Mouse (Mus musculus) neural tube, embryonic 15.5 days (tissue): ENCODE data around the gene Telo2. TPM values are rescaled to one million over a fixed set of nuclear protein-coding genes. Genes with fewer than 3 reads are reported as not detected.
"Not testable (repeated sequence)": the region's sequence is repeated elsewhere in the genome, so short reads cannot be mapped to it uniquely, and the experiment has no call there.

ENCODE experiments used
- ATAC-seq: fragments of 200-750 bp; cut with Nextera tagmentation; 2 replicates; pipeline ENCODE4 v1.8.0; 2017; ENCODE audit warnings: mild to moderate bottlenecking, moderate TSS enrichment, moderate library complexity; ENCODE audit not compliant: low FRiP score
- H3K27ac ChIP-seq: fragments of 300-500 bp; sonication (generic); replicated peaks from 2 replicates; pipeline ENCODE4 v1.5.1; 2015; ENCODE audit warnings: mild to moderate bottlenecking, inconsistent platforms
- H3K27me3 ChIP-seq: fragments of 300-500 bp; sonication (generic); replicated peaks from 2 replicates; pipeline ENCODE4 v1.6.1; 2015; ENCODE audit warnings: inconsistent platforms
- H3K36me3 ChIP-seq: fragments of 300-500 bp; sonication (generic); 2 replicates; pipeline ENCODE4 v1.6.1; 2015; ENCODE audit warnings: inconsistent platforms
- H3K4me1 ChIP-seq: fragments of 300-500 bp; sonication (generic); 2 replicates; pipeline ENCODE4 v1.6.1; 2015; ENCODE audit warnings: inconsistent platforms
- H3K4me2 ChIP-seq: fragments of 300-500 bp; sonication (generic); 2 replicates; pipeline ENCODE4 v1.6.1; 2015; ENCODE audit warnings: inconsistent platforms, mild to moderate bottlenecking, moderate library complexity
- H3K4me3 ChIP-seq: fragments of 300-500 bp; sonication (generic); replicated peaks from 2 replicates; pipeline ENCODE4 v1.5.1; 2015; ENCODE audit warnings: mild to moderate bottlenecking, inconsistent platforms
- H3K9ac ChIP-seq: fragments of 300-500 bp; sonication (generic); replicated peaks from 2 replicates; pipeline ENCODE4 v1.6.1; 2015; ENCODE audit warnings: mild to moderate bottlenecking, inconsistent platforms
- H3K9me3 ChIP-seq: fragments of 300-500 bp; sonication (generic); replicated peaks from 2 replicates; pipeline ENCODE4 v1.6.1; 2016; ENCODE audit warnings: inconsistent platforms
- WGBS: fragments of 180-500 bp; shearing (Covaris S2); methylation state at CpG from one replicate; pipeline ENCODE4 v1.1.7; 2015; ENCODE audit warnings: mixed read lengths; 5-methylcytosine and 5-hydroxymethylcytosine counted together
- polyA plus RNA-seq: library from polyadenylated mRNA; unstranded; fragments of >200 nt; fragmentation: Nextera tagmentation; extraction: Ambion mirVana; gene quantifications from 2 replicates; pipeline ENCODE4 v1.2.1, GENCODE M21; 2015

Telo2 gene
- polyA plus RNA-seq, 1 experiment from 2014 or later: 57.6 TPM

- WGBS: 80% methylated on average over 3 of the region's 3 CpGs
- H3K27me3 ChIP-seq: peaks cover 17% of the 10 kb centered on the region; the same call in 1 of the 2 replicates
- H3K36me3 ChIP-seq, H3K9me3 ChIP-seq, H3K4me3 ChIP-seq, H3K27ac ChIP-seq, H3K4me1 ChIP-seq, H3K4me2 ChIP-seq, H3K9ac ChIP-seq, ATAC-seq: not testable (repeated sequence)
Observed at GRCm38 (mm10) chr17:25125442-25126060, 9.8 kb upstream of the Telo2 start.

- 26% methylated on average over 7 of the region's 7 CpGs for WGBS
- no peak overlapping the region for H3K27ac ChIP-seq
- peaks cover 17% of the 10 kb centered on the region; the same call in 1 of the 2 replicates for H3K27me3 ChIP-seq
- ATAC-seq: no peak
- H3K9me3 ChIP-seq: no peaks in the 10 kb centered on the region
- H3K9ac ChIP-seq: no peak overlapping the region
- H3K4me2 ChIP-seq: no peak overlapping the region
- H3K36me3 ChIP-seq: no peaks in the 10 kb centered on the region
- no peaks in the 10 kb centered on the region for H3K4me1 ChIP-seq
- H3K4me3 ChIP-seq: no peak overlapping the region
Observed at GRCm38 (mm10) chr17:25123979-25124378, 8.2 kb upstream of the Telo2 start.

- 54% methylated on average over 3 of the region's 3 CpGs for WGBS
- Histone ChIP-seq H3K4me2 (no peak within 1 kb of the TSS), H3K27ac (no peak within 1 kb of the TSS), H3K9ac (no peak within 1 kb of the TSS), H3K4me1 (peaks cover 10% of the 10 kb centered on the region), H3K36me3 (no peaks in the 10 kb centered on the region), H3K4me3 (no peak within 1 kb of the TSS), H3K9me3 (no peaks in the 10 kb centered on the region), H3K27me3 (peaks cover 21% of the 10 kb centered on the region; the same call in 1 of the 2 replicates)
- no peak for ATAC-seq
Observed at GRCm38 (mm10) chr17:25120406-25120805, 4.6 kb upstream of the Telo2 start, which contains the start of gene Ptx4. TSS of gene Ptx4 (plus strand) at chr17:25120760.

- H3K4me2 ChIP-seq: no peak overlapping the region
- peaks cover 14% of the 10 kb centered on the region; the same call in 1 of the 2 replicates for H3K27me3 ChIP-seq
- H3K9ac ChIP-seq: no peak overlapping the region
- 34% methylated on average over 4 of the region's 4 CpGs for WGBS
- no peaks in the 10 kb centered on the region for H3K9me3 ChIP-seq
- ATAC-seq: no peak
- peaks cover 33% of the 10 kb centered on the region for H3K4me1 ChIP-seq
- no peak overlapping the region for H3K27ac ChIP-seq
- H3K4me3 ChIP-seq: no peak overlapping the region
- peaks cover 13% of the 10 kb centered on the region; the same call in 1 of the 2 replicates for H3K36me3 ChIP-seq
Observed at GRCm38 (mm10) chr17:25117263-25117662, 1.5 kb upstream of the Telo2 start.

GRCm38 (mm10) chr17:25114908-25115645, 690 bp downstream of the Telo2 start:
- Histone ChIP-seq H3K4me2 (peak overlapping the region; percentile 98), H3K4me3 (peak overlapping the region; percentile 70), H3K27ac (peak overlapping the region; percentile 91), H3K9ac (peak overlapping the region; percentile 74), H3K27me3 (peaks cover 4% of the 10 kb centered on the region; the same call in 1 of the 2 replicates), H3K36me3 (peaks cover 29% of the 10 kb centered on the region), H3K9me3 (no peaks in the 10 kb centered on the region), H3K4me1 (peaks cover 38% of the 10 kb centered on the region)
- ATAC-seq: no peak; the same call in none of the 2 replicates
- WGBS: 12% methylated on average over 23 of the region's 23 CpGs

- 80% methylated on average over 3 of the region's 3 CpGs for WGBS
- no peak overlapping the region for H3K4me3 ChIP-seq
Observed at GRCm38 (mm10) chr17:25112423-25112810, 3.4 kb downstream of the Telo2 start.

GRCm38 (mm10) chr17:25111739-25112422, 3.9 kb downstream of the Telo2 start:
- Histone ChIP-seq H3K4me2 (no peak overlapping the region), H3K4me3 (no peak overlapping the region), H3K9me3 (no peaks in the 10 kb centered on the region), H3K36me3 (peaks cover 57% of the 10 kb centered on the region), H3K27me3 (no peaks in the 10 kb centered on the region), H3K4me1 (peaks cover 38% of the 10 kb centered on the region), H3K9ac (no peak overlapping the region), H3K27ac (no peak overlapping the region; the same call in 1 of the 2 replicates)
- ATAC-seq: no peak
- 87% methylated on average over 8 of the region's 8 CpGs for WGBS

More at GRCm38 (mm10) chr17:25112423-25112810, 3.4 kb downstream of the Telo2 start:
- Histone ChIP-seq H3K36me3 (peaks cover 52% of the 10 kb centered on the region), H3K4me1 (peaks cover 38% of the 10 kb centered on the region), H3K9ac (no peak overlapping the region), H3K4me2 (no peak overlapping the region), H3K27ac (no peak overlapping the region), H3K9me3 (no peaks in the 10 kb centered on the region), H3K27me3 (no peaks in the 10 kb centered on the region)
- ATAC-seq: no peak

GRCm38 (mm10) chr17:25111220-25111619, 4.5 kb downstream of the Telo2 start:
- no peak overlapping the region for H3K4me2 ChIP-seq
- no peak overlapping the region for H3K27ac ChIP-seq
- H3K9me3 ChIP-seq: no peaks in the 10 kb centered on the region
- no peaks in the 10 kb centered on the region for H3K27me3 ChIP-seq
- H3K4me1 ChIP-seq: peaks cover 32% of the 10 kb centered on the region
- peaks cover 64% of the 10 kb centered on the region for H3K36me3 ChIP-seq
- no peak overlapping the region for H3K9ac ChIP-seq
- 95% methylated on average over 5 of the region's 5 CpGs for WGBS
- no peak overlapping the region for H3K4me3 ChIP-seq
- ATAC-seq: no peak

- no peak overlapping the region for H3K4me2 ChIP-seq
- peaks cover 29% of the 10 kb centered on the region for H3K4me1 ChIP-seq
- no peak overlapping the region for H3K27ac ChIP-seq
- no peaks in the 10 kb centered on the region for H3K27me3 ChIP-seq
- H3K36me3 ChIP-seq: peaks cover 70% of the 10 kb centered on the region
- 98% methylated on average over 6 of the region's 6 CpGs for WGBS
- H3K9me3 ChIP-seq: no peaks in the 10 kb centered on the region
- H3K9ac ChIP-seq: no peak overlapping the region
- ATAC-seq: no peak
- H3K4me3 ChIP-seq: no peak overlapping the region
Observed at GRCm38 (mm10) chr17:25110590-25110989, 5.2 kb downstream of the Telo2 start.

GRCm38 (mm10) chr17:25109578-25109977, 6.2 kb downstream of the Telo2 start:
- Histone ChIP-seq H3K27ac (no peak overlapping the region), H3K9me3 (no peaks in the 10 kb centered on the region), H3K4me1 (peaks cover 20% of the 10 kb centered on the region), H3K36me3 (peaks cover 80% of the 10 kb centered on the region), H3K4me3 (no peak overlapping the region), H3K9ac (no peak overlapping the region), H3K4me2 (no peak overlapping the region), H3K27me3 (no peaks in the 10 kb centered on the region)
- 90% methylated on average over 2 of the region's 2 CpGs for WGBS
- no peak for ATAC-seq

- Histone ChIP-seq H3K9me3 (no peaks in the 10 kb centered on the region), H3K4me2 (no peak overlapping the region), H3K27me3 (no peaks in the 10 kb centered on the region), H3K27ac (no peak overlapping the region), H3K36me3 (peaks cover 88% of the 10 kb centered on the region), H3K9ac (no peak overlapping the region), H3K4me3 (no peak overlapping the region), H3K4me1 (peaks cover 7% of the 10 kb centered on the region; the same call in 1 of the 2 replicates)
- 92% methylated on average over 16 of the region's 16 CpGs for WGBS
- ATAC-seq: no peak
Observed at GRCm38 (mm10) chr17:25107786-25108185, 8.0 kb downstream of the Telo2 start.
